Comparison of ENCODE assay signal across 8 mouse cellular contexts in genomic region chr16:18459955-18460370, GRCm38 (mm10). TPM values are rescaled to one million over a fixed set of nuclear protein-coding genes. Genes with fewer than 3 reads are reported as not detected.
A peak's percentile ranks its signal among the peaks of the same experiment; 100 is the strongest.
DNase-seq lines count a peak whose midpoint lies in the region; ATAC-seq and TF ChIP-seq lines count a peak whose summit lies in the region.

No protein-coding gene starts in this region.

- no peaks in the 10 kb centered on the region for H3K36me3 ChIP-seq in embryonic facial prominence, embryonic 12.5 days
- H3K36me3 ChIP-seq in liver, embryonic 14.5 days (replicated peaks; ENCODE audit: control insufficient read depth, insufficient read depth, low read depth) = peaks cover 91% of the 10 kb centered on the region
- no peaks in the 10 kb centered on the region for H3K36me3 ChIP-seq in neural tube, embryonic 11.5 days (ENCODE audit: control insufficient read depth, insufficient read depth, low read length)

- TF ChIP-seq CTCF in liver, embryonic 14.5 days (IDR thresholded peaks at IDR 0.05; ENCODE audit: low read depth) = no peak

- H3K4me3 ChIP-seq in embryonic facial prominence, embryonic 12.5 days = peak overlapping the region; percentile 9; the same call in 1 of the 2 replicates
- no peak overlapping the region for H3K4me3 ChIP-seq in liver, embryonic 14.5 days (ENCODE audit: insufficient read depth in 1 of 2, low read depth in 2 of 2, low read length in 2 of 2)
- no peak overlapping the region for H3K4me3 ChIP-seq in neural tube, embryonic 11.5 days (ENCODE audit: low read depth, low read length)

- H3K9me3 ChIP-seq in embryonic facial prominence, embryonic 12.5 days = no peaks in the 10 kb centered on the region
- H3K9me3 ChIP-seq in liver, embryonic 14.5 days (ENCODE audit: control insufficient read depth, low read length) = no peaks in the 10 kb centered on the region
- no peaks in the 10 kb centered on the region for H3K9me3 ChIP-seq in neural tube, embryonic 11.5 days (ENCODE audit: control insufficient read depth, low read length)

- no peaks in the 10 kb centered on the region for H3K27me3 ChIP-seq in embryonic facial prominence, embryonic 12.5 days
- no peaks in the 10 kb centered on the region for H3K27me3 ChIP-seq in liver, embryonic 14.5 days (ENCODE audit: control insufficient read depth, insufficient read depth, low read length)
- no peaks in the 10 kb centered on the region for H3K27me3 ChIP-seq in neural tube, embryonic 11.5 days (ENCODE audit: control insufficient read depth, insufficient read depth, low read length)

- 2% methylated on average over 11 of the region's 11 CpGs for WGBS in embryonic facial prominence, embryonic 12.5 days
- 4% methylated on average over 11 of the region's 11 CpGs for WGBS in liver, embryonic 14.5 days (ENCODE audit: insufficient replicate concordance)
- WGBS in neural tube, embryonic 11.5 days = 5% methylated on average over 11 of the region's 11 CpGs

- peak; percentile 74 for ATAC-seq in embryonic facial prominence, embryonic 12.5 days (ENCODE audit: insufficient number of reproducible peaks, insufficient read depth, low FRiP score, low TSS enrichment)
- peak; percentile 76 for ATAC-seq in liver, embryonic 14.5 days (ENCODE audit: insufficient read depth)
- peak; percentile 84 for ATAC-seq in neural tube, embryonic 11.5 days (ENCODE audit: insufficient read depth, low FRiP score, low TSS enrichment)

- H3K27ac ChIP-seq in embryonic facial prominence, embryonic 12.5 days = peak overlapping the region; percentile 64
- 0 out of 2 replicates have a peak overlapping the region, but pooled peaks have one; percentile 7 for H3K27ac ChIP-seq in liver, embryonic 14.5 days
- H3K27ac ChIP-seq in neural tube, embryonic 11.5 days (ENCODE audit: low read depth, low read length) = no peak overlapping the region

- peak overlapping the region; percentile 12; the same call in 1 of the 2 replicates for H3K9ac ChIP-seq in embryonic facial prominence, embryonic 12.5 days
- H3K9ac ChIP-seq in liver, embryonic 14.5 days (replicated peaks) = no peak overlapping the region
- peak overlapping the region; percentile 39 for H3K9ac ChIP-seq in neural tube, embryonic 11.5 days (ENCODE audit: low read length)

- TF ChIP-seq EP300 in liver, embryonic 14.5 days (IDR thresholded peaks at IDR 0.05; ENCODE audit: low read depth) = peak; percentile 74

- peak; percentile 22 for DNase-seq in urinary bladder, postnatal 14 days (ENCODE audit: low spot score)
- no peak for DNase-seq in urinary bladder, adult 2 months (ENCODE audit: low spot score)
- DNase-seq in heart, postnatal 36 days = peak; percentile 20 to 30
- peak; percentile 51 to 55 (median 51) for DNase-seq in liver, embryonic 14.5 days (ENCODE audit: low read depth in 3 of 3, low spot score in 3 of 3)
- peak; percentile 49 for DNase-seq in neural tube, embryonic 11.5 days (ENCODE audit: low spot score)
- no peak for DNase-seq in left cerebral cortex, adult 8-10 months (ENCODE audit: low spot score in 2 of 2)
- no peak for DNase-seq in ovary, postnatal 10 days (ENCODE audit: low spot score)

- peaks cover 33% of the 10 kb centered on the region for H3K4me1 ChIP-seq in embryonic facial prominence, embryonic 12.5 days
- peaks cover 0 to 20% of the 10 kb centered on the region in 2 experiments; a peak in 3 of 4 replicates for H3K4me1 ChIP-seq in liver, embryonic 14.5 days (replicated peaks; ENCODE audit: control insufficient read depth in 2 of 2, insufficient read depth in 2 of 2, low read length in 1 of 2)
- H3K4me1 ChIP-seq in neural tube, embryonic 11.5 days (ENCODE audit: control insufficient read depth, insufficient read depth, low read length) = peaks cover 12% of the 10 kb centered on the region

- intact Hi-C loops in heart, postnatal 36 days (cut with DNase I) = no loop called here

- peak overlapping the region; percentile 35 for H3K4me2 ChIP-seq in embryonic facial prominence, embryonic 12.5 days (replicated peaks)
- peak overlapping the region; percentile 32 for H3K4me2 ChIP-seq in liver, embryonic 14.5 days (ENCODE audit: low read depth)
- peak overlapping the region; percentile 24; the same call in 1 of the 2 replicates for H3K4me2 ChIP-seq in neural tube, embryonic 11.5 days (ENCODE audit: low read depth)

RNA-seq across cellular contexts. Expression of gene Comt, which starts 33.3 kb away (rescaled TPM):
- polyA plus RNA-seq in urinary bladder, adult 2 months (2012; rRNA removed) = 169 and 205 TPM in 2 replicates
- 56.1 and 59.7 TPM in 2 replicates for polyA plus RNA-seq in embryonic facial prominence, embryonic 12.5 days (2016; fragmentation: Nextera tagmentation; extraction: Ambion mirVana)
- total RNA-seq in heart, postnatal 36 days (2021) = 100 to 1,000 TPM; 130 to 150 TPM
- polyA plus RNA-seq in liver, embryonic 14.5 days (2012; rRNA removed) = 73.8 and 84.7 TPM in 2 replicates
- polyA plus RNA-seq in liver, embryonic 14.5 days (2014; fragmentation: Nextera tagmentation; extraction: Ambion mirVana) = 69.8 and 80.4 TPM in 2 replicates
- 60.8 and 64.0 TPM in 2 replicates for polyA plus RNA-seq in neural tube, embryonic 11.5 days (2014; fragmentation: Nextera tagmentation; extraction: Ambion mirVana)
- 10 to 100 TPM; 92.9 to 97.2 (median 94.3) TPM for total RNA-seq in left cerebral cortex, adult 8-10 months (2022)

RNA-seq across cellular contexts. Expression of gene Txnrd2, which starts 33.8 kb away (rescaled TPM):
- polyA plus RNA-seq in urinary bladder, adult 2 months (2012; rRNA removed) = 16.5 and 21.5 TPM in 2 replicates
- polyA plus RNA-seq in embryonic facial prominence, embryonic 12.5 days (2016; fragmentation: Nextera tagmentation; extraction: Ambion mirVana) = 15.7 and 19.8 TPM in 2 replicates
- 10 to 100 TPM; 41.0 to 42.8 TPM for total RNA-seq in heart, postnatal 36 days (2021)
- 79.9 and 113 TPM in 2 replicates for polyA plus RNA-seq in liver, embryonic 14.5 days (2012; rRNA removed)
- 110 and 112 TPM in 2 replicates for polyA plus RNA-seq in liver, embryonic 14.5 days (2014; fragmentation: Nextera tagmentation; extraction: Ambion mirVana)
- 20.4 TPM in 2 replicates for polyA plus RNA-seq in neural tube, embryonic 11.5 days (2014; fragmentation: Nextera tagmentation; extraction: Ambion mirVana)
- total RNA-seq in left cerebral cortex, adult 8-10 months (2022) = 10 to 100 TPM; 16.5 to 22.7 (median 19.1) TPM

RNA-seq across cellular contexts. Expression of gene Gnb1l, which starts 38.5 kb away (rescaled TPM):
- polyA plus RNA-seq in urinary bladder, adult 2 months (2012; rRNA removed) = 7.9 and 8.4 TPM in 2 replicates
- polyA plus RNA-seq in embryonic facial prominence, embryonic 12.5 days (2016; fragmentation: Nextera tagmentation; extraction: Ambion mirVana) = 16.9 and 17.5 TPM in 2 replicates
- total RNA-seq in heart, postnatal 36 days (2021) = 1 to 10 TPM; 5.2 to 5.4 TPM
- polyA plus RNA-seq in liver, embryonic 14.5 days (2012; rRNA removed) = 5.7 and 6.0 TPM in 2 replicates
- polyA plus RNA-seq in liver, embryonic 14.5 days (2014; fragmentation: Nextera tagmentation; extraction: Ambion mirVana) = 7.7 and 9.0 TPM in 2 replicates
- 11.5 and 13.3 TPM in 2 replicates for polyA plus RNA-seq in neural tube, embryonic 11.5 days (2014; fragmentation: Nextera tagmentation; extraction: Ambion mirVana)
- total RNA-seq in left cerebral cortex, adult 8-10 months (2022) = 1 to 10 TPM; 4.9 to 5.7 (median 5.3) TPM

RNA-seq across cellular contexts. Expression of gene Rtl10, which starts 38.7 kb away (rescaled TPM):
- polyA plus RNA-seq in urinary bladder, adult 2 months (2012; rRNA removed) = 4.4 and 5.6 TPM in 2 replicates
- 4.1 and 4.2 TPM in 2 replicates for polyA plus RNA-seq in embryonic facial prominence, embryonic 12.5 days (2016; fragmentation: Nextera tagmentation; extraction: Ambion mirVana)
- total RNA-seq in heart, postnatal 36 days (2021) = 1 to 10 TPM; 3.6 to 4.6 TPM
- polyA plus RNA-seq in liver, embryonic 14.5 days (2012; rRNA removed) = 2.2 and 2.3 TPM in 2 replicates
- 0.63 and 1.0 TPM in 2 replicates for polyA plus RNA-seq in liver, embryonic 14.5 days (2014; fragmentation: Nextera tagmentation; extraction: Ambion mirVana)
- 1.7 and 2.4 TPM in 2 replicates for polyA plus RNA-seq in neural tube, embryonic 11.5 days (2014; fragmentation: Nextera tagmentation; extraction: Ambion mirVana)
- total RNA-seq in left cerebral cortex, adult 8-10 months (2022) = 1 to 10 TPM; 6.4 to 7.8 (median 7.6) TPM

Comparison
In these comparisons a context has a peak if more than half of its experiments do, and no peak if none do; other contexts are left out.
1. DNase-seq: peak in urinary bladder, postnatal 14 days (single experiment), heart, postnatal 36 days (2 of 2), liver, embryonic 14.5 days (3 of 3) and neural tube, embryonic 11.5 days (single experiment); none in urinary bladder, adult 2 months (single experiment), left cerebral cortex, adult 8-10 months (0 of 2) and ovary, postnatal 10 days (single experiment).
2. Peak in every context shown above with its lines, with median percentiles within 50 percentile points of each other: ATAC-seq and H3K4me2 ChIP-seq.